Mouse (Mus musculus): Measurements from ENCODE around the gene Drc1. TPM values are rescaled to one million over a fixed set of nuclear protein-coding genes. Genes with fewer than 3 reads are reported as not detected.

Gene Drc1
- total and polyA plus RNA-seq, 2 experiments from 2014 or later = 0.04 to 0.19 TPM

- no peaks in the 10 kb centered on the region for H3K36me3 ChIP-seq (replicated peaks; ENCODE audit: control insufficient read depth, insufficient read depth, low read length)
- DNase-seq (ENCODE audit: low spot score) (no peak), ATAC-seq (ENCODE audit: insufficient read depth, low read depth) (no peak)
- TF ChIP-seq CTCF (IDR thresholded peaks at IDR 0.05; ENCODE audit: low read depth) (no peak), EP300 (IDR thresholded peaks at IDR 0.05; ENCODE audit: low read depth) (no peak)
- no peak overlapping the region for H3K27ac ChIP-seq (ENCODE audit: low read depth)
- WGBS = 76% methylated on average over 10 of the region's 10 CpGs
- no peak overlapping the region for H3K9ac ChIP-seq (replicated peaks; ENCODE audit: low read depth, low read length)
- H3K27me3 ChIP-seq (ENCODE audit: control insufficient read depth, insufficient read depth, low read length) = no peaks in the 10 kb centered on the region
- no peak overlapping the region for H3K4me2 ChIP-seq (ENCODE audit: low read depth, low read length)
- no peak overlapping the region for H3K4me3 ChIP-seq (ENCODE audit: low read depth, low read length)
- H3K4me1 ChIP-seq (ENCODE audit: control insufficient read depth, insufficient read depth) = no peaks in the 10 kb centered on the region
- H3K9me3 ChIP-seq (replicated peaks; ENCODE audit: control insufficient read depth, low read length) = no peaks in the 10 kb centered on the region
Measured at GRCm38 (mm10) chr5:30358436-30359099, 77.4 kb downstream of the Drc1 start.

- no peaks in the 10 kb centered on the region for H3K9me3 ChIP-seq (replicated peaks; ENCODE audit: control insufficient read depth, low read length)
Measured at GRCm38 (mm10) chr5:30367405-30367804, 86.2 kb downstream of the Drc1 start.

GRCm38 (mm10) chr5:30369426-30369825, 88.2 kb downstream of the Drc1 start:
- H3K9me3 ChIP-seq (replicated peaks; ENCODE audit: control insufficient read depth, low read length) = no peaks in the 10 kb centered on the region
- no peak overlapping the region for H3K9ac ChIP-seq (replicated peaks; ENCODE audit: low read depth, low read length)
- TF ChIP-seq CTCF (IDR thresholded peaks at IDR 0.05; ENCODE audit: low read depth) (no peak), EP300 (IDR thresholded peaks at IDR 0.05; ENCODE audit: low read depth) (no peak)
- no peaks in the 10 kb centered on the region for H3K36me3 ChIP-seq (replicated peaks; ENCODE audit: control insufficient read depth, insufficient read depth, low read length)
- no peak for DNase-seq (ENCODE audit: low spot score)
- no peaks in the 10 kb centered on the region for H3K4me1 ChIP-seq (ENCODE audit: control insufficient read depth, insufficient read depth)
- ATAC-seq (ENCODE audit: insufficient read depth, low read depth) = no peak
- no peak overlapping the region for H3K4me3 ChIP-seq (ENCODE audit: low read depth, low read length)
- H3K4me2 ChIP-seq (ENCODE audit: low read depth, low read length) = no peak overlapping the region
- H3K27me3 ChIP-seq (ENCODE audit: control insufficient read depth, insufficient read depth, low read length) = no peaks in the 10 kb centered on the region
- WGBS = 61% methylated on average over 5 of the region's 5 CpGs
- no peak overlapping the region for H3K27ac ChIP-seq (ENCODE audit: low read depth)

More at GRCm38 (mm10) chr5:30367405-30367804, 86.2 kb downstream of the Drc1 start:
- DNase-seq (ENCODE audit: low spot score) (no peak), ATAC-seq (ENCODE audit: insufficient read depth, low read depth) (no peak)
- H3K4me3 ChIP-seq (ENCODE audit: low read depth, low read length) = no peak overlapping the region
- H3K4me1 ChIP-seq (ENCODE audit: control insufficient read depth, insufficient read depth) = no peaks in the 10 kb centered on the region
- no peak overlapping the region for H3K9ac ChIP-seq (replicated peaks; ENCODE audit: low read depth, low read length)
- H3K36me3 ChIP-seq (replicated peaks; ENCODE audit: control insufficient read depth, insufficient read depth, low read length) = no peaks in the 10 kb centered on the region
- TF ChIP-seq EP300 (IDR thresholded peaks at IDR 0.05; ENCODE audit: low read depth) (no peak), CTCF (IDR thresholded peaks at IDR 0.05; ENCODE audit: low read depth) (no peak)
- H3K27me3 ChIP-seq (ENCODE audit: control insufficient read depth, insufficient read depth, low read length) = no peaks in the 10 kb centered on the region
- no peak overlapping the region for H3K27ac ChIP-seq (ENCODE audit: low read depth)
- H3K4me2 ChIP-seq (ENCODE audit: low read depth, low read length) = no peak overlapping the region
- 71% methylated on average over 8 of the region's 8 CpGs for WGBS

DNA sequence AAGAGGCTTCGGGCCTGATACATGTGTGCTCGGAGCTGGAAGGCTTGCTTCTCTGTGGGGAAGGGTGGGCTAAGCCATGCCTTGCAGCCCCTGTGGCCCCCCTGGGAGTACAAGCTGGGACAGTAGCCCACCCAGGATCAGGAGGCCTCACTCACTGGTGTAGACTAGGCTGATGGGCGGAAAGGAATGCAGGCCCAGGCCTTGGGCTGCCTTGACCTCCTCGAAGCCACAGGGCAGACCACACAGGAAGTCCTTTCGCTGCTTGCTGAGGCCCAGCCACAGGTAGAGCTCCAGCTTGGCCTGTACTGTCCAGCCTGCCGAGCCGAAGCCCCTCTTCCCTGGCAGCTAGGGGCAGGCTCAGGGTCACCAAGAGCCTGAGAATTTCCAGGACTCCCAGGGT, 101.7 kb downstream of the Drc1 start:
- Histone ChIP-seq H3K9me3 (replicated peaks; ENCODE audit: control insufficient read depth, low read length) (no peaks in the 10 kb centered on the region), H3K4me2 (ENCODE audit: low read depth, low read length) (no peak overlapping the region), H3K27me3 (ENCODE audit: control insufficient read depth, insufficient read depth, low read length) (no peaks in the 10 kb centered on the region), H3K4me1 (ENCODE audit: control insufficient read depth, insufficient read depth) (no peaks in the 10 kb centered on the region), H3K4me3 (ENCODE audit: low read depth, low read length) (no peak overlapping the region), H3K27ac (ENCODE audit: low read depth) (no peak overlapping the region), H3K9ac (replicated peaks; ENCODE audit: low read depth, low read length) (no peak overlapping the region), H3K36me3 (replicated peaks; ENCODE audit: control insufficient read depth, insufficient read depth, low read length) (no peaks in the 10 kb centered on the region)
- DNase-seq (ENCODE audit: low spot score) (no peak), ATAC-seq (ENCODE audit: insufficient read depth, low read depth) (no peak)
- TF ChIP-seq EP300 (IDR thresholded peaks at IDR 0.05; ENCODE audit: low read depth) (no peak), CTCF (IDR thresholded peaks at IDR 0.05; ENCODE audit: low read depth) (no peak)
- WGBS = 70% methylated on average over 7 of the region's 7 CpGs

GRCm38 (mm10) chr5:30387726-30388125, 106.5 kb downstream of the Drc1 start:
- 67% methylated on average over 6 of the region's 6 CpGs for WGBS
- H3K4me2 ChIP-seq (ENCODE audit: low read depth, low read length) = no peak overlapping the region
- H3K4me1 ChIP-seq (ENCODE audit: control insufficient read depth, insufficient read depth) = no peaks in the 10 kb centered on the region
- H3K4me3 ChIP-seq (ENCODE audit: low read depth, low read length) = no peak overlapping the region
- DNase-seq (ENCODE audit: low spot score) (peak; percentile 14), ATAC-seq (ENCODE audit: insufficient read depth, low read depth) (no peak)
- H3K27me3 ChIP-seq (ENCODE audit: control insufficient read depth, insufficient read depth, low read length) = no peaks in the 10 kb centered on the region
- H3K27ac ChIP-seq (ENCODE audit: low read depth) = no peak overlapping the region
- no peaks in the 10 kb centered on the region for H3K9me3 ChIP-seq (replicated peaks; ENCODE audit: control insufficient read depth, low read length)
- TF ChIP-seq CTCF (IDR thresholded peaks at IDR 0.05; ENCODE audit: low read depth) (peak; percentile 39; the same call in 1 of the 2 replicates), EP300 (IDR thresholded peaks at IDR 0.05; ENCODE audit: low read depth) (no peak)
- H3K36me3 ChIP-seq (replicated peaks; ENCODE audit: control insufficient read depth, insufficient read depth, low read length) = no peaks in the 10 kb centered on the region
- H3K9ac ChIP-seq (replicated peaks; ENCODE audit: low read depth, low read length) = no peak overlapping the region

- ATAC-seq (ENCODE audit: insufficient read depth, low read depth) (no peak), DNase-seq (ENCODE audit: low spot score) (no peak)
- Histone ChIP-seq H3K9me3 (replicated peaks; ENCODE audit: control insufficient read depth, low read length) (no peaks in the 10 kb centered on the region), H3K4me1 (ENCODE audit: control insufficient read depth, insufficient read depth) (no peaks in the 10 kb centered on the region), H3K4me3 (ENCODE audit: low read depth, low read length) (no peak overlapping the region), H3K27me3 (ENCODE audit: control insufficient read depth, insufficient read depth, low read length) (no peaks in the 10 kb centered on the region), H3K27ac (ENCODE audit: low read depth) (no peak overlapping the region), H3K36me3 (replicated peaks; ENCODE audit: control insufficient read depth, insufficient read depth, low read length) (no peaks in the 10 kb centered on the region), H3K9ac (replicated peaks; ENCODE audit: low read depth, low read length) (no peak overlapping the region), H3K4me2 (ENCODE audit: low read depth, low read length) (no peak overlapping the region)
- TF ChIP-seq CTCF (IDR thresholded peaks at IDR 0.05; ENCODE audit: low read depth) = no peak
- TF ChIP-seq EP300 (IDR thresholded peaks at IDR 0.05; ENCODE audit: low read depth) = no peak
- 79% methylated on average over 5 of the region's 5 CpGs for WGBS
Measured at GRCm38 (mm10) chr5:30389836-30390235, 108.6 kb downstream of the Drc1 start.
